Mouse (Mus musculus): ENCODE data around the gene Rpl35.
"Not testable (repeated sequence)": the region's sequence is repeated elsewhere in the genome, so short reads cannot be mapped to it uniquely, and the experiment has no call there.

The Rpl35 gene

GRCm38 (mm10) chr2:39005574-39006079 lies at the start of gene Rpl35:
Gene Rpl35 (minus strand): TSS chr2:39005624.
- DNase-seq (ENCODE audit: low spot score in 2 of 2): peak in 1 of 2 experiments; percentile 48

GRCm38 (mm10) chr2:39048515-39048914 lies 43.1 kb upstream of the Rpl35 start:
- no peak for DNase-seq (ENCODE audit: low spot score in 2 of 2)

GRCm38 (mm10) chr2:39040215-39040614 lies 34.8 kb upstream of the Rpl35 start:
- no peak for DNase-seq (ENCODE audit: low spot score in 2 of 2)

GRCm38 (mm10) chr2:39031611-39032010 lies 26.2 kb upstream of the Rpl35 start:
- DNase-seq (ENCODE audit: low spot score in 2 of 2): no peak

- no peak for DNase-seq (ENCODE audit: low spot score in 2 of 2)
Observed at GRCm38 (mm10) chr2:39020004-39020403, 14.6 kb upstream of the Rpl35 start.

GRCm38 (mm10) chr2:39016581-39016980 lies 11.2 kb upstream of the Rpl35 start:
- no peak for DNase-seq (ENCODE audit: low spot score in 2 of 2)

GRCm38 (mm10) chr2:39012768-39013279 lies 7.4 kb upstream of the Rpl35 start:
- no peak for DNase-seq (ENCODE audit: low spot score in 2 of 2)

- no peak for DNase-seq (ENCODE audit: low spot score in 2 of 2)
Observed at GRCm38 (mm10) chr2:39011971-39012370, 6.5 kb upstream of the Rpl35 start.

GRCm38 (mm10) chr2:39011264-39011663 lies 5.8 kb upstream of the Rpl35 start:
- DNase-seq (ENCODE audit: low spot score in 2 of 2): no peak

GRCm38 (mm10) chr2:39010144-39010543 lies 4.7 kb upstream of the Rpl35 start:
- not testable (repeated sequence) for DNase-seq (ENCODE audit: low spot score in 2 of 2)

- peak; percentile 54 to 67 for DNase-seq (ENCODE audit: low spot score in 2 of 2)
Observed at GRCm38 (mm10) chr2:39008954-39009365, 3.5 kb upstream of the Rpl35 start.

GRCm38 (mm10) chr2:39008350-39008851 lies 3.0 kb upstream of the Rpl35 start:
- peak in 1 of 2 experiments; percentile 39 for DNase-seq (ENCODE audit: low spot score in 2 of 2)

- DNase-seq (ENCODE audit: low spot score in 2 of 2): peak; percentile 94 to 95
Observed at GRCm38 (mm10) chr2:39007865-39008264, 2.4 kb upstream of the Rpl35 start.

GRCm38 (mm10) chr2:39006149-39006730 lies 816 bp upstream of the Rpl35 start:
- DNase-seq (ENCODE audit: low spot score in 2 of 2): no peak

GRCm38 (mm10) chr2:39004880-39005435 lies 466 bp downstream of the Rpl35 start, which contains the start of gene Arpc5l:
Gene Arpc5l (plus strand): TSS chr2:39005348.
- DNase-seq (ENCODE audit: low spot score in 2 of 2): peak; percentile 92

- no peak for DNase-seq (ENCODE audit: low spot score in 2 of 2)
Observed at GRCm38 (mm10) chr2:39004372-39004771, 1.1 kb downstream of the Rpl35 start.

GRCm38 (mm10) chr2:39003512-39003911 lies 1.9 kb downstream of the Rpl35 start:
- DNase-seq (ENCODE audit: low spot score in 2 of 2): no peak

GRCm38 (mm10) chr2:39003106-39003505 lies 2.3 kb downstream of the Rpl35 start:
- no peak for DNase-seq (ENCODE audit: low spot score in 2 of 2)

- DNase-seq (ENCODE audit: low spot score in 2 of 2): no peak
Observed at GRCm38 (mm10) chr2:39001866-39002265, 3.6 kb downstream of the Rpl35 start.

- DNase-seq (ENCODE audit: low spot score in 2 of 2): no peak
Observed at GRCm38 (mm10) chr2:39000587-39000919, 4.9 kb downstream of the Rpl35 start.

GRCm38 (mm10) chr2:38999910-39000586 lies 5.4 kb downstream of the Rpl35 start:
- DNase-seq (ENCODE audit: low spot score in 2 of 2): no peak

GRCm38 (mm10) chr2:38999381-38999780 lies 6.0 kb downstream of the Rpl35 start:
- DNase-seq (ENCODE audit: low spot score in 2 of 2): no peak
